Mouse (Mus musculus): ENCODE data around the gene Lhfpl4. TPM values are rescaled to one million over a fixed set of nuclear protein-coding genes. Genes with fewer than 3 reads are reported as not detected.

Gene Lhfpl4
- polyA plus RNA-seq, 1 experiment from 2014 or later = 5.0 TPM

DNA sequence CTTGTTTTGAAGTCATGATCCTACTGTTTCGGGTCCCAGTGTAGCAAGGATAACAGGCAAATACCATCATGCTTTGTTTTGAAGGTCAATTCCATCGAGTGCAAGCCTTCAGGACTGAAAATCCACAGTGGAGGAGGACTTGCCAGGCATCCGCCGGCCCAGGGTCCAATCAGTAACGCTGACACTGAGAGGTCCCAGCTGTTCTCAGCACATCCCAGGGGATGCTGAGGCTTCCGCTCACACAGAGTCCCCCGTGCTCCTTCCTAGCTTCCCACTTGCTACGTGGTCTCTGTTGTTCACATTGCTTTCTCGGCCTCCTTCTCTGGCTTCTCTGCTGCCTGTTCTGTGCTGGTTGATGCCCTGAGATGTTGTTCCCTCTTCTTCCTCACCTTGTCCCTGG is 11.0 kb downstream of the Lhfpl4 start:
- no peak for DNase-seq (ENCODE audit: low spot score)
- 77% methylated on average over 9 of the region's 9 CpGs for WGBS
- Histone ChIP-seq H3K27ac (replicated peaks) (no peak overlapping the region), H3K36me3 (replicated peaks) (no peaks in the 10 kb centered on the region), H3K9me3 (no peaks in the 10 kb centered on the region), H3K4me1 (peaks cover 4% of the 10 kb centered on the region; the same call in 1 of the 2 replicates), H3K27me3 (replicated peaks; ENCODE audit: low read depth, poor library complexity, severe bottlenecking) (no peaks in the 10 kb centered on the region), H3K4me3 (no peak overlapping the region)

DNA sequence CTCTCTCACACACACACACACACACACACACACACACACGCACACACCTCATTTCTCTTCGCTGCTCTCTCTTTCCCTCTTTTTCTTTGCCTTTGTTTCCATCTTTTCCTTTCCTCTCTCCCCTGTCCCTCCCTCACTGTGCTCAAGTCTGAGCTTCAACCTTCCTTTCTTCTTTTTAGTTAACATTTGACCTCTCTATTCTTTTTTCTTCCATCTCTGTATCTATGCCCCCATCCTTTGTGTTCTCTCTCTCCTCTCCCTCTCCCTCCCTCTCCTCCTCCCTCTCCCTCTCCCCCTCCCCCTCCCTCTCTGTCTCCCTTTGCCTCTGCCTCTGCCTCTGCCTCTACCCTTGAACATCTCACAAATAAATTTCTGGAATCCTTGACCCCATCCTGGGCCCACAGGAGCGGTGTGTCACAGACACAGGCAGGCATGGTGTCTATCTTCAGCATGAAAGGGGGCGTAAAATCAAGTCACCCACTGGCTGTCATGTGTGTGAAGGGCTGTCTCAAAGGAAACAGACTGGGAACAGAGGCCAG is 15.9 kb downstream of the Lhfpl4 start:
- 35% methylated on average over 4 of the region's 4 CpGs for WGBS
- H3K4me1 ChIP-seq = peaks cover 10% of the 10 kb centered on the region; the same call in 1 of the 2 replicates
- H3K4me3 ChIP-seq = no peak overlapping the region
- no peaks in the 10 kb centered on the region for H3K27me3 ChIP-seq (replicated peaks; ENCODE audit: low read depth, poor library complexity, severe bottlenecking)
- H3K36me3 ChIP-seq (replicated peaks) = no peaks in the 10 kb centered on the region
- H3K9me3 ChIP-seq = no peaks in the 10 kb centered on the region
- H3K27ac ChIP-seq (replicated peaks) = no peak overlapping the region
- DNase-seq (ENCODE audit: low spot score) = no peak

GRCm38 (mm10) chr6:113178286-113179194 is 16.6 kb downstream of the Lhfpl4 start:
- Histone ChIP-seq H3K27me3 (replicated peaks; ENCODE audit: low read depth, poor library complexity, severe bottlenecking) (no peaks in the 10 kb centered on the region), H3K4me3 (no peak overlapping the region), H3K36me3 (replicated peaks) (no peaks in the 10 kb centered on the region), H3K27ac (replicated peaks) (no peak overlapping the region), H3K4me1 (peaks cover 10% of the 10 kb centered on the region; the same call in 1 of the 2 replicates), H3K9me3 (no peaks in the 10 kb centered on the region)
- 23% methylated on average over 14 of the region's 14 CpGs for WGBS
- DNase-seq (ENCODE audit: low spot score) = peak; percentile 28

GRCm38 (mm10) chr6:113176613-113177012 is 18.6 kb downstream of the Lhfpl4 start:
- DNase-seq (ENCODE audit: low spot score) = no peak
- Histone ChIP-seq H3K36me3 (replicated peaks) (no peaks in the 10 kb centered on the region), H3K4me1 (peaks cover 10% of the 10 kb centered on the region; the same call in 1 of the 2 replicates), H3K9me3 (no peaks in the 10 kb centered on the region), H3K4me3 (no peak overlapping the region), H3K27me3 (replicated peaks; ENCODE audit: low read depth, poor library complexity, severe bottlenecking) (no peaks in the 10 kb centered on the region), H3K27ac (replicated peaks) (no peak overlapping the region)
- 90% methylated on average over 8 of the region's 8 CpGs for WGBS

DNA sequence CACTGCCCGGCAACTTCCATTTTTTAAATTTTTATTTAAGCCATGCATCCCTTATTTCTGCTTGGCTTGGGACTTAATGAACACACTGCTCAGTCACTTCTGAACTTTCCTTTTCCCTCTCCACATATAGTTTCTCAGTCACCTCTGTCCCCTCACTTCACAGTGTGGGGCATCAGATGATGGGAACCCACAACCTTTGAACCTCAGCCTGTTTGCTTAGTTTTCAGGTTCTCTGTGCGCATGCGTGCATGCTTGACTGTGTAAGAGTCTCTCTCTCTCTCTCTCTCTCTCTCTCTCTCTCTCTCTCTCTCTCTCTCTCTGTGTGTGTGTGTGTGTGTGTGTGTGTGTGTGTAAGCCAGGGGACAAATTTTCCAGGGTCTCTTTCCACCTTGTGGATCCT is 19.7 kb downstream of the Lhfpl4 start:
- no peaks in the 10 kb centered on the region for H3K27me3 ChIP-seq (replicated peaks; ENCODE audit: low read depth, poor library complexity, severe bottlenecking)
- H3K4me3 ChIP-seq = no peak overlapping the region
- H3K4me1 ChIP-seq = peaks cover 10% of the 10 kb centered on the region; the same call in 1 of the 2 replicates
- 94% methylated on average over 3 of the region's 3 CpGs for WGBS
- no peak overlapping the region for H3K27ac ChIP-seq (replicated peaks)
- no peaks in the 10 kb centered on the region for H3K9me3 ChIP-seq
- DNase-seq (ENCODE audit: low spot score) = no peak
- H3K36me3 ChIP-seq (replicated peaks) = no peaks in the 10 kb centered on the region

- Histone ChIP-seq H3K36me3 (replicated peaks) (no peaks in the 10 kb centered on the region), H3K27me3 (replicated peaks; ENCODE audit: low read depth, poor library complexity, severe bottlenecking) (no peaks in the 10 kb centered on the region), H3K4me1 (no peaks in the 10 kb centered on the region), H3K4me3 (no peak overlapping the region), H3K9me3 (no peaks in the 10 kb centered on the region), H3K27ac (replicated peaks) (no peak overlapping the region)
- WGBS = 76% methylated on average over 1 of the region's 1 CpGs
- DNase-seq (ENCODE audit: low spot score) = peak; percentile 64
Observed at GRCm38 (mm10) chr6:113172568-113172967, 22.6 kb downstream of the Lhfpl4 start.

DNA sequence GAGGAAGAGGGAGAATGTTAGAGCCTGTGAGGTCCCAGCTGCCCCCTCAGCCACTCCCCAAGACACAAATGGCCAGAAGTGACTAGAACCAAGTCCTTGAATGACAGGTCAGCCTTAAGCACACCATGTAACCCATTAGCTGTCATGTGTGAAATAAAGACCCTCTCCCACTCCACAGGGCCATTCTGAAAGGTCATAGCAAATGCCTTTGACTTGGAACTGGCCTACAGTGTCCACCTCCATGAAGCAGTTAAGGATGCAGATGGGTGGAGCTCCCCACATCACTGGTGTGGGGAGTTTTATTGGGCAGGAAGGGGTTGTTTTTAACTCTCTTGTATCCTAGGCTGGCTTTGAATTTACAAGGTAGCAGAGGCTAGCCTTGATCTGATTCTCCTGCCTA is 23.2 kb downstream of the Lhfpl4 start:
- no peaks in the 10 kb centered on the region for H3K36me3 ChIP-seq (replicated peaks)
- H3K27ac ChIP-seq (replicated peaks) = no peak overlapping the region
- no peak overlapping the region for H3K4me3 ChIP-seq
- no peaks in the 10 kb centered on the region for H3K27me3 ChIP-seq (replicated peaks; ENCODE audit: low read depth, poor library complexity, severe bottlenecking)
- no peaks in the 10 kb centered on the region for H3K9me3 ChIP-seq
- no peaks in the 10 kb centered on the region for H3K4me1 ChIP-seq
- no peak for DNase-seq (ENCODE audit: low spot score)

DNA sequence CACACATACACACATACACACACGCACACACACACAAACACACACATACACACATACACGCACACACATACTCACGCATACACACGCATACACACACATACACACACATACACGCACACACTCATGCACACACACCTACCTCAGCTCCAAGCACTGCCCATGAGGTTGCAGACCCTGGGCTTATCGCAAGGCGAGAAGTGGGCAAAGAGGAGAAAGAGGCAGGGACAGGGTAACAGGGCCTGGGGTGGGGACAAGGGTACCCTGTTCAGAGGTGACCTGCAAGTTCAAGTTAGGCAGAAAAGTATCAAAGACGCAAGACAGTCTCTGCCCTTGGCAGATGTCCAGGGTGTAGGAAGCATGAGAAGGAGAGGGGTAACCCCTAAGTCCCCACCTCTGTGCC is 24.5 kb downstream of the Lhfpl4 start:
- Histone ChIP-seq H3K4me1 (no peaks in the 10 kb centered on the region), H3K9me3 (no peaks in the 10 kb centered on the region), H3K4me3 (no peak overlapping the region), H3K36me3 (replicated peaks) (no peaks in the 10 kb centered on the region), H3K27ac (replicated peaks) (no peak overlapping the region), H3K27me3 (replicated peaks; ENCODE audit: low read depth, poor library complexity, severe bottlenecking) (no peaks in the 10 kb centered on the region)
- no peak for DNase-seq (ENCODE audit: low spot score)
- WGBS = 91% methylated on average over 8 of the region's 8 CpGs

DNA sequence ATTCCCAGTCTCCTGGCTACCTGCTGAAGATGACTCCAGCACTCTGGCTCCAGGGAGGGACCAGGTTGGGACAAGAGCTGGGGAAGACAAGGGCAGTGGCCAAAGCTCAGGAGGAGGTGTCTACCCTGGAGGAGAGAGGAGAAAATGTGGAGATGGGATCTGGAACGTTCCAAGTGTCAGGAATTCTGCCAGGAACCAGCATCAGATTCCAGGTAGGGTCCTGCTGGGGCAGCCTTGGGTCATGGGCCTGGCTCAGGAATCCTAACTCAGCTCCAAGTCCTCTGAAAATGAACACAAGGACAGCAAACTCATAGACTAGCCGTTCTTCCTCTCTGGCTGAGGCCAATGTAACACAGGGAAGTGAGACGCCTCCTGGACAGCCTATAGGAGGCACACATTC is 25.3 kb downstream of the Lhfpl4 start:
- 79% methylated on average over 3 of the region's 3 CpGs for whole genome bisulfite sequencing
- H3K9me3 ChIP-seq = no peaks in the 10 kb centered on the region
- no peak for DNase-seq (ENCODE audit: low spot score)
- no peak overlapping the region for H3K4me3 ChIP-seq
- H3K27me3 ChIP-seq (replicated peaks; ENCODE audit: low read depth, poor library complexity, severe bottlenecking) = no peaks in the 10 kb centered on the region
- no peaks in the 10 kb centered on the region for H3K4me1 ChIP-seq
- no peak overlapping the region for H3K27ac ChIP-seq (replicated peaks)
- no peaks in the 10 kb centered on the region for H3K36me3 ChIP-seq (replicated peaks)

GRCm38 (mm10) chr6:113168316-113168975 is 26.7 kb downstream of the Lhfpl4 start:
- H3K36me3 ChIP-seq (replicated peaks) = no peaks in the 10 kb centered on the region
- DNase-seq (ENCODE audit: low spot score) = no peak
- 91% methylated on average over 7 of the region's 7 CpGs for WGBS
- no peak overlapping the region for H3K4me3 ChIP-seq
- H3K27ac ChIP-seq (replicated peaks) = no peak overlapping the region
- no peaks in the 10 kb centered on the region for H3K9me3 ChIP-seq
- no peaks in the 10 kb centered on the region for H3K27me3 ChIP-seq (replicated peaks; ENCODE audit: low read depth, poor library complexity, severe bottlenecking)
- no peaks in the 10 kb centered on the region for H3K4me1 ChIP-seq

DNA sequence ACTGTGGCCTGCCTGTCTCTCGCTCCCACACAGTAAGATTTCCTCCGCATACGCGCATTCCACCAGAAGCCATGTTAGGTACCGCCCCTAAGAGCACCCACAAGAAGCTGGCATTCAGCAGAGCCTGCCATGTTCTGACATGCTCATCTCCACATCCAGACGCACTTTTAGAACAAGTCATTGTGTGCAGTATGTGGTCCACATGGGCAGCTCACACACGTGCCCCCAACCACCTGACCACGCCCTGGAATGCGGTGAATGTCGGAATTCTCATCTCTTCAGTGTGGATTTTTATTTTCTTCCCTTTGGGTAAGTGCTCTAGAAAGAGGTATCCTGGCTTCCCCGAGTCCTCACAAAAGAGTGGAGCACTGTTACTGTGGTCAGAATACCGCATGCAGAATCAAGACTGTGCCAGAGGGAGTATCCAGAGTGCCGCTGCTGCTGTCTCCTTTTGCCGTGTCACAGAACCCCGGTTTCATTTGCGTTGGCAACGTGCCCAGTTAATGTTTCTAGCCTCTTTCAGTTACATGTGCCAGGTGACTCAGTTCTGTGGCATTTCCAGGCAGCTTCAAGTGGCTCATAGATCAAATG is 28.4 kb downstream of the Lhfpl4 start:
- Histone ChIP-seq H3K27me3 (replicated peaks; ENCODE audit: low read depth, poor library complexity, severe bottlenecking) (no peaks in the 10 kb centered on the region), H3K9me3 (peaks cover 2% of the 10 kb centered on the region; the same call in 1 of the 2 replicates), H3K36me3 (replicated peaks) (peaks cover 7% of the 10 kb centered on the region), H3K4me1 (no peaks in the 10 kb centered on the region), H3K27ac (replicated peaks) (no peak overlapping the region; the same call in 1 of the 2 replicates), H3K4me3 (no peak overlapping the region)
- WGBS = 78% methylated on average over 17 of the region's 17 CpGs
- DNase-seq (ENCODE audit: low spot score) = no peak

DNA sequence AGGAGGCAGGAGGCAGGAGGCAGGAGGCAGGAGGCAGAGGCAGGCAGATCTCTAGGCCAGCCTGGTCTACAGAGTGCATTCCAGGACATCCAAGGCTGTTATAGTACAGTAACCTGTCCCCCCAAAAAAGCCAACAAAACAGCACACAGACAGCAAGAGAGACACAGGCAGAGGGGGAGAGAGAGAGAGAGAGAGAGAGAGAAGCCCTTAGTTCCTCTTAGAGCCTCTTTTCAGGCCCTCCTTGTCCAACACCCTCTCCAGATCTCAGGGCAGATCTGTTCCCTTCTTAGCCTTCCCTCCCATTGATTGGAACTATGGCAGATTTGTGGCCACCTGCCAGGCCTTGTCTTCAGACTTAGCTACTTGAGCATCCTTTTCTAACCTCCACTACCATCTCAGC is 31.7 kb downstream of the Lhfpl4 start:
- H3K4me1 ChIP-seq = no peaks in the 10 kb centered on the region
- H3K4me3 ChIP-seq = no peak overlapping the region
- no peak overlapping the region for H3K27ac ChIP-seq (replicated peaks)
- no peaks in the 10 kb centered on the region for H3K27me3 ChIP-seq (replicated peaks; ENCODE audit: low read depth, poor library complexity, severe bottlenecking)
- peaks cover 2% of the 10 kb centered on the region; the same call in 1 of the 2 replicates for H3K9me3 ChIP-seq
- H3K36me3 ChIP-seq (replicated peaks) = peaks cover 28% of the 10 kb centered on the region
- DNase-seq (ENCODE audit: low spot score) = no peak
